Mouse (Mus musculus) heart, adult 9 months (tissue): ENCODE measurements around the gene Ankrd9.

Experiments
- DNase-seq, 2 experiments: peaks; one replicate each; pipeline ENCODE4 v3.0.0; 2022; ENCODE audit warnings: low spot score in 2 of 2

The Ankrd9 gene

DNA sequence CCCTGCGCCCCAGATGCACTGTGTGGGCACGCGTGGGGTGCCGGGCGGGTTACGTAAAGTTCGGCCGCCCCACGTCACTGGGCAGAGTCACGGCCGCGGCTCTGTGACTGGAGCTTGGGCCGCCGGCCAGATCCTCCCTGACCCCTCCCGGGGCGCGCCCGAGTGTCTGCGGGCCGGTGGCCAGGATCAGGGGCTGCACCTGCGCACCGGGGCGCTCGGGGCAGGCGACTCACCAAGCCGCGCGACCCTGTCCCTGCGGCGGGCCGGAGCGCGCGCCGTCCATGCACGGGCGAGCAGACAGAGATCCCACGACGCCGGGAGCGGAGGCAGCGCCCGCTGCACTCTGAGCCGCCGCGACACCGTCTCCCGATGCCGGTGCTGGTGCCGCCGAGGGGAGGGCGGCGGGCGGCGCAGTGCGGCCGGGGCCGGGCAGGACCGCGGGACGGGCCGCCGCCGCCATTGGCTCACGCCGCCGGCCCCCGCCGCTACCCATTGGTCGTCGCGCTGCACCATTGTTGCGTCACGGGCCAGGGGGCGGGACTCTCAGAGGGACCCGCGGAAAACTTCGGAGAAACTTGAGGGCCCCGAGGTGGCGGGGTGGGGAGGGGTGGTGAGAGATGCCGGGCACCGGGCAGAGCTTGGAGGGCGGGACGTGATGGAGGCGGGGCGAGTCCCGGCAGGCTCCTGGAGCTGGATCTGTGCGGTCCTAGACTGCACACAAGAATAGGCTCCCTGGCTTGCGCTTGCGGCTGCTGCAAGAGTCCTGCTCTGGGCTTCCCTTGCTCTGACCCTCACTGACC lies at the start of gene Ankrd9:
Gene Ankrd9 (minus strand): TSS at position 434 of the 800 bp plus-strand sequence.
- peak; percentile 97 to 98 for DNase-seq

DNA sequence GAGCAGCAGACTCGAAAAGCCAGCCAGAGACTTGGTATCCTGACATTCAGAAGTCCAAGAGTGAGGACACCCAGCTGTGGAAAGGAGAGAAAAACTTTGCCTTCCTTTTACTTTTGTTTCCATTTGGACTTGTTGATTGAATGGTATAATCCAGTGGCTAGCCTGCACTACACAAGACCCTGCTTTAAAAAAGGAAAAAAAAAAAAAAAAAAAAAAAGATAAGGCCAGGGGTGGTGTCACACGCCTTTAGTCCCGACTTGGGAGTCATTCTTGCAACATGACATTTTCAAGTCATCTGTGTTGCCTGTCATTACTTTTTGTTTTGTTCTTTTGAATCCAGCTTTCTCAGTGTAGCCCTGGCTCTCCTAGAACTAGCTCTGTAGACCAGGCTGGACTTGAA lies 42.7 kb upstream of the Ankrd9 start:
- no peak for DNase-seq

DNA sequence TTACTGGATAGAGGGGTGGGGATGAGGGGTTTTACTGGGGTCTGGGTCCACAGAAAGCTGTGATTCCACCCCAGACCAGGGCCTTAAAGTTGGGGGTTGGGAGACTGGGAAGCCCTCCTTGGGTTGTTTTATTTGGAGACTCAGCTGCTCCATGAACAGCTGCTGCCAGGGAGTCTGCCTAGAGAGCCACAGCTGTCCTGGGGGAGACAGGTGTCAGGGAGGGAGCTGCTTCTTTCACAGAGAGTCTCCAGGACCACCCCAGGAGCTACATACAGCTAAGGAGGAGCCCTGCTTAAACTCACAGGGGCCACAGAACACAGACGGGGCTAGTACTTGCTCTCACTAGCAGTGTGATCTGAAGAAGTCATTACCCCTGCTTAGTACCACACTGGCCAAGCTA lies 42.3 kb upstream of the Ankrd9 start:
- DNase-seq: no peak

DNA sequence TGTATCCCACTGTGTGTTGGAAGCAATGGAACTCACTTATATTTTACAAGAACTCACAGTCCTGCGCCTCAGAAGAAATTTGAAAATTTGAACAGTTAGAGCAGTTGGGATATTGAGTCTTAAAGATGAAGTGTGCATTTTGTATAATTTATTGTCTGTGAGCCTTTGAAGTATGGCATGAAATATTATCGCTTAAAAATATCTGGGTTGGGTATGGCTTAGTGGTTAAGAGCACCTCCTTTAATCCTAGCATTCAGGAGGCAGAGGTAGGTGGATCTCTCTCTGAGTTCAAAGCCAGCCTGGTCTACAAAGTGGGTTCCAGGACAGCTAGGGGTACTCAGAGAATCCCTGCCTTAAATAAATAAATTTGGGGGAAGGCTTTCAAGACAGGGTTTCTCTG lies 40.2 kb upstream of the Ankrd9 start:
- no peak for DNase-seq

DNA sequence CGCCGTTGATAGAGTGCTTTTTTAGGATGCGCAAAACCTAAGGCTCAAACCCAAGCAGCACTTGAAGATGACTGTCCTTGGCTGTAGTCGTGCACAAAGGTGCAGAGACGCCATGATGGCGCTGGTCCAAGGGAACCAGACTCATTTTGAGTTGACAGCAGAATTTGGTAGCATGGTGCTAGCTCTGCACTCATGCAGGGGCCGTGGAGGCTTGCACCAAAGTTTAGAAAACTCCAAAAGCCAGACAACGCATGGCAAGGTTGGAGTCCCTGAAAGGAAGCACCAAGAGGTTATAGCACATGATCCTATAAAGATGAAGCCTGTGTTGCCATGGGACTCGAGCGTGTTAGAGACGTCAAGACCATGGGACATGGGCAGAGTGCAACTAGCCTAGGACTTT lies 39.2 kb upstream of the Ankrd9 start:
- no peak for DNase-seq

DNA sequence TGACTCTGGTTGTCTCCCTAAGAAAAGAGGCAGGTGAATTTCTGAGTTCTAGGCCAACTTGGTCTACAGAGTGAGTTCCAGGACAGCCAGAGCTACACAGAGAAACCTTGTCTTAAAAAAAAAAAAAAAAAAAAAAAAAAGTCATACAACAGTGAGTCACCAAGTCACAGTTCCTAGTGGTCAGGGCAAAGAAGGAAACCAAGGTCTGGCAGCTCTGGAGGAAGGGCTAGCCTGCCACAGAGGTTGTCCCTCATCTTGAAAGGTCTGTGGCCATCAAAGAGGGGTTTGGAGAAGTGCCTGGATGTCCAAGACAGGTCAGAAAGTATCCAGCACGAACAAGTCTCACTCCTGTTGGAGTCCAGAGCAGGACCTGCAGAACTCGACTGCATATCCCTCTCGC lies 38.0 kb upstream of the Ankrd9 start:
- DNase-seq: no peak

DNA sequence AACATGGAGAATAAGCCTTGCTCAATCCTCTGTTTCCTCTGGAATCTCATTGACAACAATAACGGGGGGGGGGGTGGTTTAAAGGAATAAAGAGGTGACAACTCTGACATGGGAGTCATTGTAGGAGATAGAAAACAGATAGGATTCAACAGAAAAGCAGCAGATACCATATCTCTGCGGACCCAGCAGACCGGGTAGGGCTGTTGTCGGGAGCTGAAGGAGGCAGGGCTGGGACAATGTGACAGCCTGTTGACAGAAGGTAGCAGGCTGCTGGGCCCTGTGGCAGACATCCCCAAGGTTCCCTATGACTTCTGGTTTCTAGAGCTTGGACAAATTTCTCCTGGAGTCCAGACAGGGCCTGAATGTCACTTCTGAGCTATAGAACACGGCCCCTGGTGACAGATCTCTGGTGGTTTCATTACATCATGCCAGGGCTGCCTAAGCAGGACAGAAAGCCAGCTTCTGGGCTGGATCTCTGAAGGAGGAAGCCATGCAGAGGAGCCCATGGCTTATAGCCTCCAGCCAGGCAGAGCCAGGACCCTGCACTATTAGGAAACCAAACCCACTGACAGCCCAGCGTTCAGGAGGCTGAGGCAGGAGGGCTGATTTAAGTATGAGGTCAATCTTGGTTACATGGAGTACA lies 30.9 kb upstream of the Ankrd9 start:
- no peak for DNase-seq

DNA sequence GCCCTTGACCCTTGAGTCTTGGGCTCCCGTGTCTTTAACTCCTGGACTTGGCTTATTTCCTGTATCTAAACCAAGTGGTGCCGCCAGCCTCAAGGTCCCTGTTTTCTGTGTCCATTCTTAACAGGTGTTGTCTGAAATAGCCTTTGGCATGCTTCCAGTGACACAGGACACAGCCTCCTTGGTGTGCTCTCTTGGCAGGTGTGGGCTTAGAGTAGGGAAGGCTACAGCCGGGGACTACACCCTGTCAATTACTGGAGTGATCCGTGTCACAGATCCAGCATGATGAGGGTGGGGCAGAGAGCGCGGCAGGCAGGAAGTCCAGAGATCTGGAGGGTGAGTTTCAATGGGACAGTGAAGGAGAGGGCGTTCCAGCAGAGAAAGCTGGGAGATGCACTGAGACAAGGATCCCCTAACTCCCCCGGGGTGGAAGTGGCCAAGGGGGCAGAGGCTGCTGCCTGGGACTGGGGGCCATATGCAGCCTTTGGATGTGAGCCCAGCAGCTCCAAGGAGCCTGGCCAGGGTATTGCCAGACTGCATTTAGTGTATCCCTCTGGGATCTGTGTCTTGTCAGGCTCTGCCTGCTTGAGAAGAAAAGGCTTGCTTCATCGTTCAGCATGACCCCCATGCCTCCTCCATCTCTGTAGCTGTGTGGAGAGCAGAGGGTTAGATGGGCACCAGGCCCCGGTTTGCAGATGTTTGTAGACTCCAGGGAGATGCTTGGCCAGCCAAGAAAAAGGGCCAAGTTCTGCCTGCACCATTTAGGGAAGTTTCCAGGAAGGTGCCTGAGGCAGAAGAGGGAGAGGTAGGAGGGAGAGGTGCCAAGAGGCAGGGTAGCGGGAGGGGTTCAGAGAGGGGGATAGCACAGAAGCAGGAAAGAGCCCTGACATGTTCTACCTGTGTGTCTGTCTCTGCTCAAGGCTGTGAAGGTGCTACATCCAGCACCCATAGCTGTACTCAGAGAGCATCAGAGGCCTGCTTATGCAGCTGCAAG lies 30.0 kb upstream of the Ankrd9 start:
- peak in 1 of 2 experiments; percentile 11 for DNase-seq

DNA sequence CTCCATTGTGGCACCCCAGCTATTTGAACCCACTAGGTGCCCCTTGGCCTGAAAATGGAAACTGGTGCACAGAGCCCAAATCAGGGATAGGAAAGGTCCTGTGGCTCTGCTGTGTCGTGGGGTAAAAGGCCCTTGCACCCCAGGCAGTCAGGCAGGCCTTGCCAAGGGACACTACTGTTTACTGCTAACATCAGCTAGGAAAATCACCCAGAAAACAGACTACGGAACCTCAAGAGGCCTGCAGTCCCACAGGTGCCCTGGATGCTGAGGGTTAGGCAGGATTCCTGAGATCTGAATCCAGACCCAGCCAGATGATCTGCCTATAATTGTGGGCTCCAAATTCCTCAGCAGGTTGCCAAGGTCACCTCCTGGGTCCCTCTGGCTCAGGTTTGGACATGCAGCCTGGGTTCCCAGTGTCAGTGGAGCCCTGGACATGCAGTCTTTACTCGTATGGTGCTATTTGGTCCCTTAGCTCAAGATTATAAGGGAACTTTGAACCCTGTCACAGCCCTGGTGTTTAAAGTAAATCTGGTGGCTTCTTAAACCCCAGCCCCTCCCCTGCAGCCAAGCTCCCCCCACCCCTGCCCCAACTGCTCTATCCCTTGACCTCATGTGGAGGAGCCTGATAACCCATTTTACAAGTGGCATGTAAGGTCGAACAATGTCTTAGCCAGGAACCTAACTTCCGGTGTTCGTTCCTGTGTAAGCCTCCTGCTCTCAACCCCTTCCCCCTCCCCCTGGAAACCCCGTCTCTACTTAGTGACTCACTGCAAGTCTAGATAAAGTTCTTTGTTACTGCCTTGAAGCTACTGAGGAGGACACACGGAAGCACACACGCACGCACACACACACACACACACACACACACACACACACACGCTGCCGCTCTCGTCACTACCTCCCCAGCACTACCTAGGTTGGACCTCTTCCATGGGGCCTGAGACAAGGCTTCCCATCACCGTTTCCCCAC lies 28.6 kb upstream of the Ankrd9 start:
- DNase-seq: peak; percentile 49 to 63

DNA sequence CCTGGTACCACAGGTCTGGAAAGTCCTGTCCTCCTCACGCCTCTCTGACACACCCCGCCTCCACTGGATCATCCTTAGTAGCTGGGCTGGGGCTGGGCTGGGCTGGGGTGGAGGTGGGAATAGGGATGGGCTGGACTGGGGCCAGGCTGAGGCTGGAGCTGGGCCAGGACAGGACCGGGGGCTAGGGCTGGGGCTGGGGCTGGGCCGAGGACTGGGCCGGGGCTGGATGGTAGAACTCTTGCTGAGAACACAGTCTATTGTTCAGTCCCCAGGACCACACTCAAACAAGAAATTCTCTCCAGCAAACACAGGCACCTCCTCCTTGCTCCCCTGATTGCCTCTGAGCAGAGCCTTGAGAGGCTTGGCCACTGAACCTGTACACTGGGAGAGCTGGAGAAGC lies 27.5 kb upstream of the Ankrd9 start:
- DNase-seq: no peak

DNA sequence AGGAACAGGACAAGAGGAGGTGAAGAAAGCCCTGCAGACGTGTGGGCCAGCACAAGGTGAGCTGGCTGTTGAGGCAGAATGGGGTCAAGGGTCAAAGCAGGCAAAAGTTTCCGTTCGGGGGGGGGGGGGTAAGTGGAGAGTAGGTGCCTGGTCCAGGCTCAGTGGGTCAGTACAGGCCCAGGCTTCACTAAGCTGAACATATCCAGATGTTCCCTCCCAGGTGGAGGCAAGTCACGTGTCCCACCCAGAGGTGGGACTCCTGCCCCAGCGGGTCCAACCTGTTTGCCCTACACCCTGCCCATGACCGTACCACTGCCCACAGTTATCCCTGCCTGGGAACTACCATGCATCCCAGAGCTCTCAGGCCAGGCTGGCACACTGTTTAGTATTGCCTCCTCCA lies 27.0 kb upstream of the Ankrd9 start:
- no peak for DNase-seq

DNA sequence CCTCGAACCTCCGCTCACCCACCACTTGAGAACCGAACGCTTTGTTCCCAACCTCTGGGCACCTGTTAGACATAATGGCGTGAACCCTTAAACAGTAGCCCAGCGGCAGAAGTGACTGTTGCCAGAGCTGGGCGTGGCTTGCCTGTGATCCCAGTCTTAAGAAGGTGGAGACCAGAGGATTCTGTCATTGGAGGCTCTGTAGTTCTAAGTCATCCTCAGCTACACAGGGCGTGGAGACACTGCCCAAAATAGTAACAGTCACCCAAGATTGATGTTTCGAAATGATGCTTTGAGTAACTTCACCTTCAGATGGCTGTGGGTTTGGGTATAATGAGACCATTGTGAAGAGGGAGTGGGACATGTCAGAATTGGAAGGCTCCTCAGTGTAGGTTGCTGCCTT lies 25.3 kb upstream of the Ankrd9 start:
- no peak for DNase-seq

DNA sequence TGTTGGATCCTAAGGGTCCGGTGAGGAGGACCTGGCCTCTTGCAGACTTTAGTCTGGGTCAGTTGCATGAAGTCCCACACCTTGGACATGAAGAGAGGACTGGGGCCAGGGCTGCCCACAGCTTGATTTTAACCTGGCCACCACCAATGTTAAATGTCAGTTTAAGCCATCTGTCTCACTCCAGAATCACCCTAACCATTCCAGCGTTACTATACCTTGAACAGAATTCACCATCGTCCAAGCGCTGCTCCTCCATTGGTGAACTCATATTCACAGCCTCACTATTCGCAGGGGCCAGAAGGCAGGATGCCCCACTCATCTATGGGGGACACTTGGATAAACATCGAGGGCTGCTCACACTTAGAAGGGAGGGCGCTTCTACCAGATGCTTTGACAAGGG lies 22.1 kb upstream of the Ankrd9 start:
- DNase-seq: no peak

DNA sequence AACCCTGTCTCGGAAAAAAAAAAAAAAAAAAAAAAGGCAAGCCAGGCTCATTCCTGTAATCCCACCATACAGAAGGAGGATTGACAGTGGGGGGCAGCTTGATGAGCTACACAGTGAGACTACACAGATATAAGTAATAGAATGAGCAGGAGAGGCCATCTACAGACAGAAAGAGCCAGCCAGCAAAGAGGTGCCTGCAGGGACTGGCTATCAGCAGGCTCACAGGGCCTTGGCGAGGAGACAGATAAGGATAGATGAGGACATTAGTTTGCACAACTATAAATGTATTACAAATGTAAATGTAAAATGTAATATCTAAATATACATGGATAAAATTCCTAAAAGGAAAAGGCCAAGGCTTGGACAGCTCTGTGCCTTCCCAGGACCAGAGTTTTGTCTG lies 21.0 kb upstream of the Ankrd9 start:
- DNase-seq: no peak

DNA sequence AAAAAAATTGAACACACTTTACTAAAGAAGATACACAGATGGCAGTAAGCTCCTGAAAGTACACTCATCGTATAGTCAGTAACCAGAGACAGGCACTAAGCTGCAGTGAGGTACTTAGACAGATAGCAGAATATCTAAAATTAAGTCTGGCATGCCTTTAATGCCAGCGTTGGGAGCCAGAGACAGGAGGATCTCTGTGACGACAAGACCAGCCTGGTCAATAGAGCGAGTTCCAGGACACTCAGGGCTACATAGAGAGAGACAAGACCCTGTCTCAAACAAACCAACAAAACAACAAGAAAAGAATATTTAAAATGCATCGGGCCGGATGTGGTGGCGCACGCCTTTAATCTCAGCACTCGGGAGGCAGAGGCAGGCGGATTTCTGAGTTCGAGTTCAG lies 19.3 kb upstream of the Ankrd9 start:
- no peak for DNase-seq

DNA sequence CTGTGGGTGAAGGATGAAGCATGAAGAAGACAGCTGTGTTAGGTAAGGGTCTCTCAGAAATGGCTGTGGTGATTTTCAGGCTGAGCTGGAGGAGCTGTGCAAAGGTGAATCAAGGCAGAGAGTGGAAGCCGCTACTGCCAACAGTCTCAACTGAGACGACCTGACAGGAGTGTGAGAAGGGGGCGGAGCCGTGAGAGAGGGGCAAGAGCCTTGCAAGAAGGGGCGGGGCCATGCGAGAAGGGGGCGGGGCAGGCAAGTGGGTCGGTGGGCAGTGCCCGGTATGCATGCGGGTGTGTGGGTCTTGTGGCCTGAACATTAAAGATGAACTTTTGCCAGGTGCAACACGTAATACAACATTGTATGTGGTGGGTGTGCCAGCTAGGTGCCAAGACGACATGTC lies 15.8 kb upstream of the Ankrd9 start:
- no peak for DNase-seq

DNA sequence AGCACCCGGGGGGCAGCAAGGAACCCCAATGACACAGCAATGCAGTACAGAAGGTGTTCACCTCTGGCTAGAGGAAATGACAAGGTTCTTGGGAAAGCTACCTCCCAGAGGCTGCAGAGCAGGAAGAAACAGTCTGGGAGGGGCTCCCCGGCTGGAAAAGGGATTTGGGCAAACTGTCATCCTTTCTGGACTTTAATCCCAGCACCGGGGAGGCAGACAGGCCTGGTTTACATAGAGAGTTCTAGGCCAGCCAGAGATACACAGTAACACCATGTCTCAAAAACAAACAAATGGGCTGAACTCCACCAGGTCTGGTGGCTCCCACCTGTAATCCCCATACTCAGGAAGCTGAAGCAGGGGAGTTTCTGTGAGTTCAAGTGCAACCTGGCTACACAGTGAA lies 14.4 kb upstream of the Ankrd9 start:
- no peak for DNase-seq

DNA sequence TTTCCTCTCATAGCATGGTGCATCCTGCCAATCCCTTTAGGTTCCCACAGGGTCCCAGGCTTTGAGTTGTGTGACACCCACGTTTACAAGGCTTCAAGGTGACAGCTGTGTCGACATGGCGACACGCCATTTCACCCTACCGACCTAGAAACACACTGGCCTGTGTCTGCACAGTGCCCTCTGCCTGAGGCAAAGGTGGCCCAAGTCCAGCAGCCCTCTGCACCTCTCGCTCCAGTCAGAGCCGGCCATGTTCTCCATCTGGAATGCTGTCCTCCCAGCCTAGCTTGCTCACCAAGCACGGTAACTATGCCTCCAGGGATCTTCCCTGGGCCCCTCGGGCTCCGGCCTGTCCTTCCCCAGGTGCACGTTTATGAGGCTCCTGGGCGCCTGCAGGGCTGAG lies 13.9 kb upstream of the Ankrd9 start:
- no peak for DNase-seq

DNA sequence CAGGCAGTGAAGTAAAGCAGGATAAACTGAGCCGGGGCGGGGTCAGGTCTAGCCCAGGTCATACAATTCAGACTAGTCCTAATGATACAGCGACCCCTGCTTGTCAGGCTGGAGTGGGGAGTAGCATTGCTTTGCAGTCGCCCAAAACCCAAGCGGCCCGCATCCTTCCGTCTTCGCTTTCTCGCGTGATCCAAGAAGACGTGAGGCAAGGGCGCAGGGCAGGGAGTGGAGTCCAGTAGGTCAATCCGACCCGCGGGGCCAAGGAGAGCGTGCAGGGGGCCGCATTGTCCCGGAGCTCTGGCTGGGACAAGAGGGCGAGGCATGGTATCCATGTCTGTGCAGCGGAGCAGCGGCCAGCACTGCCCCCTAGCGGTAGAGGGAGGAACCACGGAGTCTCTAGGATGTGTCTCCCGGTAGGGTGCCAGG lies 13.3 kb upstream of the Ankrd9 start:
- DNase-seq: peak; percentile 86 to 93

DNA sequence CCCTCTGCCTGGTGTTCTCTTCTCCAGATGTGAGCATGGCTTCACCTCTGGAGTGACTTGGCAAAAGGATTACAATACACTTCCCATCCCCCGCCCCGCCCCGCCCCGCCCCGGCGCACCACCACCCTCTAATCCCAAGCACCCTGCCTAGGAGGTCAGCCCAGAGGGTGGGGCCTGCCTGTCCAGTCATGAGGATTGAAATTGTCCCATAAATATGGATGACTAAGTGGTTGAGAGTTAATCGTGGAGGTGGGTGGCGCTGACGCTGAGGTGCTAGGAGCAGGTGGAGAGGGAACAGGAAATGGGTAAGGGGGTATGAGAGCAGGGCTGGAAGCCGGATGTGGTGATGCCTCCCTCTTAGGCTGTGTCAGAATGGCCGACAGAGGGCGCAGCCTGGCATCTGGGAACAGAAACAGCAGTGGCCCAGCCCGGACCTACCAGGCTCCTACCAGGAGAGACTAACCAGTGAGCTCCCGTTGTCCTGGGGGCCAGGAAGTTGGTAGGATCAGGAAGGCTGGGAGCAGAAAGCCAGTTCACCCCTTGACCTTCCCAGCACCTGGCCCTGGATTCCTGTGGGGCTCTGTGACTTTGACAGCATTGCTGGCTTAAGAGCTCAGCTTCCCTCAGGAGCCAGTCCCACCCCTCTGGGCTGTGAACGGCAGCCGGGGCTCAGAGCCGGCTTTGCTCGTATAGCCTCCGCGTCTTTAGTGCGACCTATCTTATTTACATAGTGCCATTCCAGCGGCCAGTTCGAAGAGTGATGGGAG lies 12.7 kb upstream of the Ankrd9 start:
- peak; percentile 65 to 67 for DNase-seq
